Mouse (Mus musculus): ENCODE results near the gene Olfr229.
"Not testable (repeated sequence)": the region's sequence is repeated elsewhere in the genome, so short reads cannot be mapped to it uniquely, and the experiment has no call there.

Gene Olfr229

DNA sequence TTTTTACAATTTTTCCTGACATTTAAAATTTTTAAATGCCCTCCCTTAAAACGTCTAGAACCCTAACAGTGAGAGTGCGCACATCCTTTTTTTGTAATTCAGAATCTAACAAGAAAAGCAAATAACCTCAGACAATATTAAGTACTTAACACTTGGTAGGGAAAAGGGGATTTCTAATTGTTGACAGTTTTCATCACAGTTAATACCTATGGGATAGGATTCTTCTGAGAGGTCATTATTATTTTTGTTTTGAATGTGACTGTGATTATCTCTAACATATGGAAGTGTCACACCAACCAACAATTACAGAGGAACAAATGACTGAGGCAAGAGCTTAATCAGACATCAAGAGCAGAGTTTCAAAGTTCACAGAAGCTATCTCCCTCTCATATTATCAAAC is at the start of gene Olfr229:
TSS of gene Olfr229 (plus strand) at position 301 of the 400 bp plus-strand sequence.
- no peak for DNase-seq (ENCODE audit: low spot score)

DNA sequence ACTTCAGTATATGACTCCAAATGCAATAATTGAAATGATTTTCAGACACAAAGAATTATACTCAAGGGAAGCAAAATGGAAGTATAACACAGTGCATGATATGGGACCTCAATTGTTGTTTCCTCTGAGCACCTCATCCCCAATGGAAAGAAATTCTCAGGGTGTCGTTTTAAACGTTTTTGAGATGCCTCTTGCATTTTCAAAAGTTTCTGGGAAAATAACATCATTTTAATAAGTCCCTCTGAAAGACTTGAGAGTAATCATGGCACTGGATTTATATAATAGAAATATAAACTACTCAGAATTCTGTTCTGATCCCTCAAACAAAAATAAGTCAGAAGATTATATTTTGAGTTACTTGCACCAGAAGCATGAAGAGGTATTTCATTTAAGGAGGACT is 41.0 kb upstream of the Olfr229 start, which contains the start of gene Olfr972:
TSS of gene Olfr972 (plus strand) at position 301 of the 400 bp plus-strand sequence.
- DNase-seq (ENCODE audit: low spot score): no peak

- not testable (repeated sequence) for DNase-seq (ENCODE audit: low spot score)
Measured at GRCm38 (mm10) chr9:39871986-39872385, 35.1 kb upstream of the Olfr229 start.

DNA sequence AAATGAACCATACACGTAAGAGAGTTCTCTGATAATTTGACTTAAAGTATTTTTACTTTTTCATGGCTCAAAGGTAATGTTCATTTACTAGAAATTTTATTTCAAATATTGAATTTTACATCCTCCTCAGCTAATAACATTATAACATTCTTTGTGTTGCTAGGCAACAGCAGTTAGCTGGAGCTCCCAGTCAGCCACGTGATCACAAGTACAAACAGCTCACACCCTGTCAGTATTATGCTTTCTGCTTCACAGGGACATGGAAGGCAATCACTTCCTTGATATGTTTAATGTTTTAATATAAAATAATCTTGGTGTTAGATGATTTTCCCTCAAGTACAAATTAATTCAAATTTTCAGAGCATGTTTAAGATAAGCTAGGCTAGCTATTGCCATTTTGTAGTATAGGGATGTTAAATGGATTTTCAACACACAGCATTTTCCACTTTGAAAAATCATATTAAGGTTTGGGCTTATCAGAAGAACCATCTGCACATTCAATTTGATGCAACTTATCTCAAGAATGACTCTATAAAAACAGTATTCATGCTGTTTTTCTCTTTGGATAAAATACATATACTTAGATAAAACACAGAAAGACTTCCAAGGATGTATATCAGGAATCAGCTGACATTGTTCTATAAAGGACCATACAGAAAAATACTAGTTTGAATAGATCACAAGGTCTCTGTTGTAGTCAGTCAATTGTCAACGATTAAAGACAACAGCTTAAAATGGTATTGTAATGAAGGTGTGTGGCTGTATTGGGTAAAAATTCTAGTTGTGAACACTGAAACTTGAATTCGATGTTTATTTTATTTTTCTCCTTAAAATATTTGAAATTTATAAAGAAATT is 29.4 kb upstream of the Olfr229 start:
- DNase-seq (ENCODE audit: low spot score): not testable (repeated sequence)

DNA sequence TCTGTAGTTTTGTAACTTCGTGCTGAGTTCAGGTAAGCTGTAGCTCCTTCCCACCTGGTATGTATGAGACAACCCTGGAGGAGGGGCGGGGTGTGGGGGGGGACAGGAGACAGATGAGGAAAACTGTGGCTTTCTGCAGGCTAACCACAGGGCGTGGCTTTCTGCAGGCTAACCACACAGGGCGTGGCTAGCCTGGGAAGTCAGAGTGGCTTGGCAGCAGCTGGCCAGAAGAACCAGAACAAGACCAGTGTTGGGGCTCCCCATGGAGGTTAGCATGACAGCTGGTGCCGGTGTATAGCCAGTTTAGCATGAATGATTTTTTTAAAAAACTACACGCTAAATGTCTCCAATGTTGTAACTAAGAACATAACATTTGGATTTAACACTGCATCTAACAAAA is 2.0 kb upstream of the Olfr229 start:
- no peak for DNase-seq (ENCODE audit: low spot score)

GRCm38 (mm10) chr9:39909939-39910338 is 2.8 kb downstream of the Olfr229 start:
- no peak for DNase-seq (ENCODE audit: low spot score)

DNA sequence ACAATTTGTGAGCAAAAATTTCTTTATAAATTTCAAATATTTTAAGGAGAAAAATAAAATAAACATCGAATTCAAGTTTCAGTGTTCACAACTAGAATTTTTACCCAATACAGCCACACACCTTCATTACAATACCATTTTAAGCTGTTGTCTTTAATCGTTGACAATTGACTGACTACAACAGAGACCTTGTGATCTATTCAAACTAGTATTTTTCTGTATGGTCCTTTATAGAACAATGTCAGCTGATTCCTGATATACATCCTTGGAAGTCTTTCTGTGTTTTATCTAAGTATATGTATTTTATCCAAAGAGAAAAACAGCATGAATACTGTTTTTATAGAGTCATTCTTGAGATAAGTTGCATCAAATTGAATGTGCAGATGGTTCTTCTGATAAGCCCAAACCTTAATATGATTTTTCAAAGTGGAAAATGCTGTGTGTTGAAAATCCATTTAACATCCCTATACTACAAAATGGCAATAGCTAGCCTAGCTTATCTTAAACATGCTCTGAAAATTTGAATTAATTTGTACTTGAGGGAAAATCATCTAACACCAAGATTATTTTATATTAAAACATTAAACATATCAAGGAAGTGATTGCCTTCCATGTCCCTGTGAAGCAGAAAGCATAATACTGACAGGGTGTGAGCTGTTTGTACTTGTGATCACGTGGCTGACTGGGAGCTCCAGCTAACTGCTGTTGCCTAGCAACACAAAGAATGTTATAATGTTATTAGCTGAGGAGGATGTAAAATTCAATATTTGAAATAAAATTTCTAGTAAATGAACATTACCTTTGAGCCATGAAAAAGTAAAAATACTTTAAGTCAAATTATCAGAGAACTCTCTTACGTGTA is 21.1 kb downstream of the Olfr229 start:
- DNase-seq (ENCODE audit: low spot score): not testable (repeated sequence)

- DNase-seq (ENCODE audit: low spot score): not testable (repeated sequence)
Measured at GRCm38 (mm10) chr9:39928837-39929236, 21.7 kb downstream of the Olfr229 start.

DNA sequence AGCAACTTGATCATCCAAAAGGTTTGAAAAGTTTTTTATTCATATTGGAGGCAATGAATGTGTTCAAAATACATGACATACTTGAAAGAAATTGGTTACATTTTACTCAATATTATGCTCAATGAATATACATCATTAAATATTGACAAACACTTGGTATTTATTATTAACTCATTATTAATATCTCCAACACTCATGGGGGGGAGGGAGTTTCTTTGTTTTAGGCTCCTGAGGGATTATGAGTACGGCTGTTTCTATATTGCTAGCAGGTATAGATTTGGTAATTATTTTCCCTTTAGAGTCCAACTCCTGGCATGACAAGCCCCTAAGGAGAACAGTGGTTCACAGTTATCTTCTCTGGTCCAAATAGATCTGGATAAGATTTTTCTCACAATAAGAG is 30.1 kb downstream of the Olfr229 start, which contains the start of gene Olfr974:
TSS of gene Olfr974 (plus strand) at position 301 of the 400 bp plus-strand sequence.
- no peak for DNase-seq (ENCODE audit: low spot score)

GRCm38 (mm10) chr9:39951946-39952345 is 44.8 kb downstream of the Olfr229 start, which contains the start of gene Olfr975:
Olfr975 (minus strand) TSS chr9:39952046.
- DNase-seq (ENCODE audit: low spot score): no peak

- not testable (repeated sequence) for DNase-seq (ENCODE audit: low spot score)
Measured at GRCm38 (mm10) chr9:39961033-39961432, 53.9 kb downstream of the Olfr229 start, which contains the start of gene Olfr976. Olfr976 (minus strand) TSS chr9:39961133.

All from testis, postnatal 10 days (tissue).